Mouse (Mus musculus): ENCODE results near the gene Opcml.
A peak's percentile ranks its signal among the peaks of the same experiment; 100 is the strongest.

Opcml gene

DNA sequence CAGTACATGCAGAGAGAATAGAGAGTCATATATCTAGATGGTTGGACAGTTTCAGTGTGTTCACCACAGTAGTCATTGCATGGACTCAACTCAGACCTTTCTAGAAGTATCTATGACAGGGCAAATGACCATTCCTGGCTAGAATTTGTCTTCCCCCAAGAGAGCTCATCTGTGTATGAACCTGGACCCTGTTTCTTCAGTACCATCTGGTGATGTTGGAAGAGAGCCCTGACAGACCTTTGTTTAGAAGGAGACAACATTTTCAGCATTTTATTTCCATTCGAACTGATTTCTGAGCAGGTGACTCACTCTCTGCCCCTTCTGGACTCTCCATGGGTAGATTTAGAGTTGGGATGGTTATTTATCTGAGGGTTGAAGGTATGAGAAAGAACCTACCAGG lies 827.1 kb downstream of the Opcml start:
- DNase-seq (ENCODE audit: extremely low spot score) = no peak

DNA sequence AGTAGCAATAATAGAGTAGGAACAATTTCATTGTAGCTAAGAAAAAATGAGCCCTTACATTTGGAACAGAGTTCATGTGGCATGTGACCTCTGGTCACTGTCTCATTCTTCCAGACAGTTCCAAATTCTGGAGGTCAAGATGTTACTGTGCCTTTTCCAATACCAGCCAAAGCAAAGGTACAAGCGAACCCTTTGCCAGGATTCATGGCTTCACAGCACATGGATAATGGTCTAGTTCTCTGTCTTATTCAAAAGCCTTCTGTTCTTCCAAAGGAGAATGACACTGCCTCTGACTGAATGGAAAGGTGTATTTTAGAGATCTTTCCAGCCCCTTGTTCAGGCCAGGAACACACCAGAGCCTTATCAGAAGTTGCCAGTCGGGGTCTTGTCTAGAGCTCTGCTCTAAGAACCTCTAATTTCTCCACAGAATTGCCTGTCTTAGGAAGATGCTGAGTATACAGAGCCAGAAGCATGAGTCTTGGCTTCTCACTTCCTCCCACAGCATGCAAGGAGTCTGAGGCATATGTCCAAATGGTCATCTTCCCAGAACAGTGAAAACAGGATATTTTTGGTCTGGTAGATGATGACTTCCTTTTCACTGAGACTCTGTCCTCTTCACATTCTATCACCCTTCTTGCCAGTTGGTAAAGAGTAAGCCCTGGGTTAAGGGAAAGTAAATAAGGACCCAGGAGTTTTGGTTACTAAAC lies 827.8 kb downstream of the Opcml start:
- no peak for DNase-seq (ENCODE audit: extremely low spot score)

DNA sequence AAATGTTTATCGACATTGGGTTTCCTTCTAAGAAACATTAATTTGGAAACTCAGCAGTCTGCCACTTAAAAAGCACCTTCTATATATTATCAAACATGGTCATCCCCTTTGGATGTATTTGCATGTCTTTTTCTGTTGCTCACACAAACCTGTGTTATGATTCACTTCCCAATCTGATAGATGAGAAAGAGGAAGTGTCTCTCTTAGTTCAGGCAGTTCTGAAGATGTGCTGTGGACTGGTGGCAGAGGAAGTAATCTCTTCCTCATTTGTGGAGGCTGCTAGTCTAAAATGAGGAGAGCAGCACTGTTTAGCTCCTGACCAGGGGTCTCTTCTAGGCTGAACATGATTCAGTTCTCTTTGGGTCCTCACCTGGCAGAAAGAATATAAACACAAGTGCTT lies 831.4 kb downstream of the Opcml start:
- no peak for DNase-seq (ENCODE audit: extremely low spot score)

DNA sequence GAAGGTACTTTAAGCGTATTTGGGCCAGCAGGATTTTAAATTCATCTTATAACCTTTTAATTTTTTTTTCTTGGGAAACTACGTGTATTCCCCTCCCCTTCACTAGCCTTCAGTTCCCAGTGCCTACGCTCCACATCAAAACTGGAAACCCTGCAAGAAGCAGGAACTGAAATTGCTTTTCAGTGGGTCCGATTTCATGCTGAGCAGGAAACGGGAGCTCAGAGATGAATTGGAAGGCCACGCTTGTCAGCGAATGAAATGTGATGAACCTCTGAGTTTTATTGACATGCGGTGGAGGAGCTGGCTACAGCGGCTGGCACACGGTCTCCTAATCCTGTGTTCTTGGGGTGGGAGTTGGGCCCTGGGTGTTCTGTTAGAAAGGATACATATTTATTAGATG lies 834.3 kb downstream of the Opcml start:
- peak; percentile 4 for DNase-seq (ENCODE audit: extremely low spot score)

DNA sequence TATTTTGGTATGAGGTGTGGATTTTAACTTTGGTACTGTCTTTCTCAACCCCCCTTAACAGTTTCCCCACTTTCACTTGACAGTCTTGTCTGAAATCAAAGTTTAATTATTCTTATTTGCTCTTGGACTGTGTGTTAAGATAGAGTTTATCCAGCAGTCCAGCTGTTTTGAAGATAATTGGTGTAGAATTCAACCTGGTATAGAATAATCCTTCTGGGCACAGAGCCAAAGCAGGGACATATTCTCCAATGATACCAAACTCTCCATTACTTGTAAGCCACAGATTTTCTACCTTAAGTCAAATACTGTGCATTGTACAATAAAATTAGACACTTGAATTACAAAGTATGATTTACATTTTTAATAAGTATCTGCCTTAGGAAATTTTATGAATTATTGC lies 852.2 kb downstream of the Opcml start:
- no peak for DNase-seq (ENCODE audit: extremely low spot score)

DNA sequence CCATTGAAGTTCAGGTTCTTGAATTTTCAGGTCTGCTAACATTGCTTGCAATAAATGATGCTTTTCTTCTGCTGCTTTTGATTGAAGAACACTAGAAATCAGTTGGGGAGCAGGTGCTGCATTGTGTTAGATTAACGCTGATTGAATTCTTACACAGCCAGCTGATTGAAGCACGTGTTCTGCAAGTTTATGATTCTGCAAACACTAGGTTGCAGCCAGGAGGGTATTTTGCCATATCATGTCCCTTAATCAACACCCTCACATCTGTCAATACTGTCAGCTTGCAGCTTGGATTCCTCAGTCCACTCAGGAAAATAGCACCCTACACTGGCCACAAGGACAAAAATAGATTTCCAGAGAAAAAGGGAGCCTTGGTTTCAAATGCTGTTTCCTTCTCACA lies 853.5 kb downstream of the Opcml start:
- DNase-seq (ENCODE audit: extremely low spot score) = no peak

DNA sequence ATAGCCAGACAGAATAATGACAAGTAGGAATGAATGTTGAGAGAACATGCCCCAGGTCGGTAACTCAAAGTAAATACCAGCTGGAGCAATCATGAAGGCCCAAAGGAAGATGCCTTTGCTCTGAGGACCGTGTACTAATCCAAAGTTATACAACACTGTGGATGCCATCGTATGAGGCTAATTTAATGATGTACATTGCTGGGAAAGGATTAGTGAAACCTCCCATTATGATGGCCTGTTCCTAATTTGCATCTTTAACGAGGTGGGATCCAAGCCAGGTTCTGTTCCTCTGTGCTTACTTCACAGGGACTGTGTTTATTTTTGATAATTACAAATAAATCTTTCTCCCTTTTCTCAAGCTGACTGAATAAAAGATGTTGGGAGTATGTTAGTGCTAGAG lies 859.5 kb downstream of the Opcml start:
- no peak for DNase-seq (ENCODE audit: extremely low spot score)

DNA sequence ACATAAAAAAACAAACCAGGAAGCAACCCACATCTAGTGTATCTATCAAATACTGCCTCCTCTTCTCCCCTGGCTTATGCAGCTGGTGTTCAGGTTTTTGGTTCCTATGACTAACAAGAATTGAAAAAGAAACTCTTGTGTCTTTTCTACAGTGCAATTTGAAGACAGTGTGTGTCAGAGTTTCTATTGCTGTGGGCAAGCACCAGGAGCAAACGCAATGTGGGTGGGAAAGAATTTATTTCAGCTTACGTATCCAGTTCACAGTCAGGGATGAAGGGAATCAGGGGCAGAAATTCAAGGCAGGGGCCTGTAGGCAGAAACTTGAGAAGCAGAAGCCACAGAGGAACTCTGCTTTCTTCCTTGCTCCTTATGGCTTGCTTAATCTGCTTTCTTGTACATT lies 869.4 kb downstream of the Opcml start:
- no peak for DNase-seq (ENCODE audit: extremely low spot score)

DNA sequence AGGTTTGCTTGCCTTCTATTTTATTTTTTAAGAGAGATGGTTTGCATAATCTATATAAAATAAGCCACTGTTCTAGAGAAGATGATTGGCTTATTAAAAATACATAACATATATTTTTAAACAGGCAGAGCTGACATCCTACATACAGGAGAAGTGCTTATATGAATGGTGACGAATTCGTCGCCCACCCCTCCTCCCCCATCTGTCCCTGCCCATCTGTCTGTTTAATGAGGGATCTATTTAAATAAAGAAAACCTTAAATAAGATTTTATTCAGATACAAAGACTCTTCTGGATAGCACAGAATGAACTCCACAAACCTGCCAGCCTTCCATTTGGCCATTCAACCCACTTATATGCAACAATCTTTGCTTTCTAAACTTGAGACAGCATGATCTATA lies 872.3 kb downstream of the Opcml start:
- no peak for DNase-seq (ENCODE audit: extremely low spot score)

DNA sequence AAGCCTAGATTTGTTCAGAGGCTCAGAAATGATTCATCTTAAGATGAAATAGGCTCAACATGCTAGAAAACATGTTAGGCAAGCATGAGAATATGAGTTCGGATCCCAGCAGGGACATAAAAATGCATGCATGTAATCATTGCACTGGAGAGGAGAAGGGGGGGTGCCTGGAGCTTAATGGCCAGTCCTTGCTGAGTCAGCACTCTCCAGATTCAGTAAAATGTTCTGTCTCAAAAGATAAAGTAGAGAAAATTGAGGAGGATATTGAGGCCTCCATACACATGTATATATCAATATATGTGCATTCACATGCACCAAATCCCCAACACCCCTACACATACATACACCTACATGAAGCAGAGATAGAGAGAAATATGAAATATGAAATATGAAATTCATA lies 889.7 kb downstream of the Opcml start:
- DNase-seq (ENCODE audit: extremely low spot score) = no peak

DNA sequence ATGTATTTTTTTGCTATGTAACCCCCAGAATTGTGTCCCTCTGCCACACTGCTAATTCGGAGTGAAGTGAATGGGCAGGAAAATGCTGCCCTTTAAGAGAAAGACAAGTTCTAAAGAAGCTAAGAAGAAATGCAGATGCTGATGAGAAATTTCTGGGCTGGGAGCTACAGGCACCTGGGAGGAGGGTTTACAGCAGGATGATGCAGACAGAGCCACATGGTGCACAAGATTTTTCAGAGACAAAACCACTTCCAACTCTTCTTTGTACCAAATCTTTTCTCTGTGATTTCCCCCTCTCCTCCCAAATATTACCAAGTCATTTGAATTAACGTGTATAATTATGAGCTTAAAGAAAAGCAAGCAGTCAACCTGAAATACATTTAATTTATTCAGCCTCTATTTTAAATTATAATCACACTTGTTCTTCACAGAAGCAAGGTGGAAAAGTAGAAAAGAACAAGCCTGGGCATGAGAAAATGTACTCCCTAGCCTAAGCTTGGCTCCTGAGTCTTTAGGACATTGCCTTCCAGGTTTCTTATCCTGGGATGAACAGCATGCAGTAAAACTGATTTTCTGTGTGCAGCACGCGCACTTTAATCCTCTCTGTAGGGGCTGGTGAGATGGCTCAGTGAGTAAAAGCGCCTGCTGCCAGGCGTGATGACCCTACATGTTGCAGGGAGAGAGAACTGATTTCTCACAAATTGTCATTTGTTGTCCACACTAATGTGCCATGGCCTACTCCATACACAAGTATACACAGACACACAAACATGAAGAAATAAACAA lies 890.9 kb downstream of the Opcml start:
- DNase-seq (ENCODE audit: extremely low spot score) = no peak

DNA sequence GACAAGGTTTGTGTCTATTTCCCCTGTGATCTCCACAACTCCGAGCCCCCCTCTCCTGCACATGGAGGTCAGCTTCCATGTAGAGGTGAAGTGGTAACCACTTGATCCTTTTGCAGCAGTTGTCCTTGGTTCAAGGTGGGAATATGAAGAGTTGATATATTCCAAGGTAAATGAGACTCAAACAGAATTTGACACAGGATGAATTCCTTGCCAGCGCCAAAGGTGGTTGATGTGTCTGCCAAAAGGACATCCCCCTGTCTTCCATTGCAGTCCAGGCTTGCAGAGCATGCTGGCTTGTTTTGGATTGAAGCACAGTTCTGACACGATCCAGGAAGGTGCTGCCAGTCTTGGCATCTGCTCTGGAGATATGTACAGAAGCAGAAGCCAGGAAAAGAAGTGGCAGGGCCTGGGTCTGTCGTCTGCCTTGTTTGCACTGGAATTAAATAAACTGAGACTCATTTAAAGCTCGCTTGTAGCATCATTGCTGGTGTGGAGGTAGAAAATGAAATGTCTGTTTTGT lies 893.4 kb downstream of the Opcml start:
- no peak for DNase-seq (ENCODE audit: extremely low spot score)

DNA sequence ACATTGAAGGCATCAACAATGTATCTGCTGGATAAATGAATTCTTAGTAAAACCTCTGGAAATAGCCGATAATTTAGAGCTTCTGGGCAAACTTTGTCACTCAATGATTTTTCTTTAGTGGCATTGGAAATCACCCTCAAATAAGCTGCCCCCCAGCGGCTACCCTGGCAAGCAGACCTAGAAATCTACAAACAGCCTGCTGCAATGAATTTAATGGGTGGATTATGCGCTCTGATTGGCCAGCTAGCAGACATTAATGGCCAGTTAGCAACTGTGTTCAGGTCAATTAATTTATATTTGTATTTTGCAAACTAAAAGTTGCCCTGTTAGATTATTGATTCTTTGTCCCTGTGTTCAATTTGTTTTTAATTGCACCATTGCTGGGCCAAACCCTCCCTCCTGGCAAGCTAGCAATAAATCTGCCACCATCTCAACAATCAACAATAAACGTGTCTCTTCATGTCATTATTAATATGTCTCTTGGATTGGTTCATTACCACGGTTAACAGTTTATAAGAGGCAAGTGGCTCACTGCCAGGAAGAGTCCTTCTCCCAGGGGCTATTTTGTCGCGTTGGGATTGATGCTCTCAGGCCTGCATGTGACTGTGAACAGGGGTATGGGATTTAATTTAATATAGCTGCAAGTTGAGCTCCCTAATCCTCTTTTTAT lies 896.5 kb downstream of the Opcml start:
- DNase-seq (ENCODE audit: extremely low spot score) = no peak

DNA sequence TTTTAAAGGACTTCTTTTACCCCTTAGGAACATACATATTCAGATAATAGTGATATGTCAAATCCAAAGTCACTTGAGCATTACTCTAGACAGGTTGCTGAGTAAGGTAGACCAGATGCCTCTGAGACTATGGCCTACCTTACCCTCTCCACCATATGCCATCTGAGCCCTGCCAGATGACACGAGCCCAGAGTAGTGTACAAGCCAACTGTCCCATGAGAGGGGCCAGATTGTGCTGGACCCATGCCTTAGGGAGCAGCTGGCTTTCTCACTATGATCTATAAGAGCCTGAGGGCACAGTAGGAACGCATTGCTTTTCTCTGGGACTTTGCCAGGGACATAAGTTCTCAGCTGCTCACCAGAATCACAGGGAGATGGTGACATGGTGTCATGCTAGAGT lies 899.6 kb downstream of the Opcml start:
- DNase-seq (ENCODE audit: extremely low spot score) = no peak

DNA sequence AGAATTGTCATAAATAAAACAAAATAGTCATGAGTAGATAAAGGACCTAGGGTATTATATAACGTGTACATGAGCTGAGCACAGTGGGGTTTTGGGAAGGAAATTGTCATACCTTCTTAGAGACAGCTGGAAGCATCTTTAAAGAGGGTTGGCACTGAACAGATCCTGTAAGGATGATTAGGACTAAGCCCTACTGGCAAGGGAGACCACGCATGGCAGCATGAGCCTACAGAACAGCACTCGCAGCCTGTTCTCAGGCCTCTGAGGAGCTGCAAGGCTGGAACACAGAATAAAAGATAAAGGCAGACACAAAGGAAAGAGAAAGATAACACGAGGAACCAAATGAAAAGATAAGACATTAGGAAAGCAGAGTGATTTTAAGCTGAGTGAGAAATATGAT lies 915.2 kb downstream of the Opcml start:
- DNase-seq (ENCODE audit: extremely low spot score) = no peak

DNA sequence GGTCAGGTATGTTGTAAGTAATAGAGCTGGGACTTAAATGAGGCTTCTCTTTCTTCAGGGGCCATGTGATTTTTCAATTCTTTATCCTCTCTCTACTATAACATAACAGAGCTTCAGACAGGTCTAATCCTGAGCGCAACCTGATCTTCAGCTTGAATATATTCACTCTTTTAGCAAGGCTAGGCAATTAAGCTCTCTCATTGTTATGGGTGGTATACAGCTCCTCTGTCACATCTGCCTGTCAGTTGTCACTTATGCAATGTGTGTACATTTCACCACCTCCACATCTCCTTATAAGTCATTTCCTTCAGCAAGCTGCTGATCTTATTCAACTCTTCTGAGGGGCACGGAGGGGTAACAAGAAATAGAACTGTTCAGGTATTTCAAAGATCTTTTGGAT lies 924.0 kb downstream of the Opcml start:
- DNase-seq (ENCODE audit: extremely low spot score) = no peak

DNA sequence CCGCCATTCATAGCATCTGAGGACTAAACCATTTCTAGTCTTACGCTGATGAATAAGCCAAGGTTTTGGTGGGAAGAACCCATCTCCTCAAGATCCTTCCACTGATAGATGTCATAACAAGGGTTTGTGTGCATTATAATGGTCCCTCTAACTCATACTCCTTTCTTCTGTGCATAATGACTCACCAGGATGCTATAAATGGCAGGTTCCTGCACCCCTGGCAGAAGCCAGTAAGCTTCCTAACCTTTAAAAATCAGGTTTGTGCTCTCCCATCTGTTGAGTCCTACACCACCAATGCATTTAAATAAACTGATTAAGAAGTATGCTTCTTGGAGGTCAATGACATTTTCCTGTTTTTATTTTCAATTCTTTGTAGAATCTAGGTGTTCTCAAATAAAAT lies 929.6 kb downstream of the Opcml start:
- DNase-seq (ENCODE audit: extremely low spot score) = no peak

DNA sequence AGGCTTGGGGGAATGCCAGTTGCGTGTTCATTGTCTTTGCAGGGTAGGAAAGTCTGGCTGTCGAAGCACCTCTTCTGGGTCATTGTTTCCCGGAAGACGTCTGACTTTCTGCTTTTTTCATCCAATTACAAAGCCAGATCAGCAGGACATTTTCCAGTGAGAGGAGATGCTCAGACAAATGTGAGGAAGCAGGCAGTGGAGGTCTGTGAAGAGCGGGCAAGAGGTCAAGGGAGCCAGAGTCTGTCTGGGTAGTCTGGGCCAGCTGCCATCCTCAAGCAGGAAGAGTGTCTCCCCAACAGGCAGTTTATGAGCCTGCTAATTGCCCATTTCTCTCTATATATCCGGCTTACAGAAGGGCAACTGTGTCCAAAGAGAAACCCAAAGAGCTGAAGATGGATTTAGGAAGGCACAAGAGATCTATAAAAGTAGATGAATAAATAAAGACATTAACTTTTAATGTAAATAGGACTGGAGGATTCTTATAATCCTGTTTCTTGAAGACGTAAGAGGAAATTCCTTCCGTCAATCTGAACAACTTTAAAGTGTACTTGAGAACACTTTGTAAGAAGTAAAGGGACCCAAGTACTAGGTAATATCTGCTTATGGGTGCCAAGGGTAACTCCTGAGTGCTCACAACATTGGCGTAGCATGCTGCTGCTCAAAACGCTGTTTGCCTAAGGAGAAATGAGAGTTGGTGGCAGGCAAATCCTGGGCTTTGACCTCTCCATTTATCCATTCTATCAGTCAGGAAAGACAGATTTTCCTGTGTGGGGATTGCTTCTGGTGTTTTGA lies 941.4 kb downstream of the Opcml start:
- DNase-seq (ENCODE audit: extremely low spot score) = no peak

DNA sequence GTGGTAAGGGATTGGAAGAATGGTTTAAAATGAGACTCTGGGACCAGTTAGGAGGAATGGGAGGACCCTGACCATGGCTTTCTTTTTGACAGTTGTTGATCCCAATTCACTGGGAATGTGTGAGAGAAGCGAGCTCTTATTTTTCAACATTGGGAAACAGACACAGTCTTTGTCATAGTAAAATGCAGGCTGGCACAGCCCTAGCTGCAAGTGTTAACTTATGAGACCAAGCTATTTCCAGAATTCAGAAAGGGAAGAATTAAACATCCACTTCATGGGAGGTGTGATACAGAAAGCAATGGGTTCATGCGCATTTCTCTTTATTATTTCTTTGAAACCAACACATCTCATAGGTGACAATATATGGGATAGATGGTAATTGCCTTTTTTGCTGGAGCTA lies 947.4 kb downstream of the Opcml start:
- DNase-seq (ENCODE audit: extremely low spot score) = no peak

DNA sequence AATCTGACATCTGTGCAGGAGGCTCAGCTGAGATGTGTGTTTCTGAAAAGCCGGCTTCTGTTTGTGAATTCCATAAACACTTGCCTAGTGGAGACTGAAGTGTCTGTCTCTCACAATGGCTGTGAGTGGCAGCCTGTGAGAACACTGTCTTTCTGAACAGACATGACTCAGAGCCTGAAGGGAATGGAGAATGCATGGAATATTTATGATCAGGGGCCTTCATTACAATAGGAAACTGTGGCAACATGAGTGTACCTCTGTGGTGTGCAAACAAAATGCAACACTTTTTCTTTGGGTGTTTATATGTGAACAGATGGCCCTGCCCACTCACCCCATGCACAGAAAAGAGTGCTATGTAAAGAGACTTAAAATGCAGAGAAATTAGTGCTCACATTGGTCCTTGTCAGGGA lies 947.9 kb downstream of the Opcml start:
- no peak for DNase-seq (ENCODE audit: extremely low spot score)

DNA sequence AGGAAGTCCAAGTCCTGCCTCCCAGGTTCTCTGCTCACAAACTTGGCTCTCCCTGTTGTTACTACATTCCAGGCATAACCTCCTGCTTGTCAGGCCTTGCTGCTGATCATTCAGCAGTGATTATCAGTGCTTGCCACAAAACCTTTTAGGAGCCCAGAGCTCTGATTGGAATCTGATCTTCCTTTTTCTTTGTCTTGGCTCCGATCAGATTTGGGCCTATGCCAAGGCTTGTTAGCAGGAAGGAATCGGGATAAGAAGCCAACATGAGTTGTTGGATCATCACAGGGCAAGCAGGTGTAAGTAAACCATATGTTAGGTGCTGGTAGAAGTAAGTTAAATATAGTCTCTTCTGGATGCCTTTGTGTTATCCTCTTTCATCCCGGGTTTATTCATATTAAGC lies 954.2 kb downstream of the Opcml start:
- no peak for DNase-seq (ENCODE audit: extremely low spot score)

DNA sequence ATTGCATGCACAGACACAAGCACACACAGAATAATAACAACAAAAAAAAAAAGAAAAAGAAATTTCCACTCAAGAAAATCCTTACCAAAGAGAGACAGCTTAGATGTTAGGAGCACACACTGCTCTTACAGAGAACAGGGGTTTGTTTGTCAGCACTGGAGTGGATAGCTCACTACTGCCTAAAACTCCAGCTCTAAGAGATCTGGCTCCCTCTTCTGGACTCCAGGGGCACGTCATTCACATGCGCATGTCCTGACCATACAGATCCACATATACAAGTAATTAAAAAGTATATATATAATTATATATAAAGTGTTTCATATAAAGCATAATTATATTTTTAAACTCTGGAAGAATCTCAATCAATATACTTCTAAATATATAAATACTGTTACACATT lies 958.3 kb downstream of the Opcml start:
- DNase-seq (ENCODE audit: extremely low spot score) = no peak

All from embryo, embryonic 9.5 days (tissue).